Mouse (Mus musculus) kidney, postnatal 0 days (tissue): ENCODE results near the gene Nsd1. TPM values are rescaled to one million over a fixed set of nuclear protein-coding genes. Genes with fewer than 3 reads are reported as not detected.

ENCODE experiments used
- ATAC-seq: fragments of 200-750 bp; cut with Nextera tagmentation; replicated peaks from 2 replicates; pipeline ENCODE4 v1.8.0; 2017; ENCODE audit warnings: low read depth, moderate number of reproducible peaks, moderate TSS enrichment, moderate library complexity; ENCODE audit not compliant: low FRiP score
- DNase-seq: peaks from one replicate; pipeline ENCODE4 v3.0.0-alpha.2; 2016; ENCODE audit warnings: low spot score
- H3K27ac ChIP-seq: fragments of 300-500 bp; sonication (generic); 2 replicates; pipeline ENCODE4 v1.5.1; 2014; ENCODE audit warnings: mild to moderate bottlenecking
- H3K27me3 ChIP-seq: fragments of 300-500 bp; sonication (generic); 2 replicates; pipeline ENCODE4 v1.6.1; 2014; ENCODE audit warnings: low read length, mixed read lengths; ENCODE audit not compliant: insufficient read depth
- H3K36me3 ChIP-seq: fragments of 300-500 bp; sonication (generic); 2 replicates; pipeline ENCODE4 v1.6.1; 2014; ENCODE audit warnings: low read length, mixed read lengths; ENCODE audit not compliant: insufficient read depth
- H3K4me1 ChIP-seq: fragments of 300-500 bp; sonication (generic); replicated peaks from 2 replicates; pipeline ENCODE4 v1.6.1; 2014; ENCODE audit warnings: antibody characterized with exemption, low read length, mixed read lengths; ENCODE audit not compliant: insufficient read depth
- H3K4me2 ChIP-seq: fragments of 300-500 bp; sonication (generic); 2 replicates; pipeline ENCODE4 v1.6.1; 2014; ENCODE audit warnings: mild to moderate bottlenecking, low read length, moderate library complexity, mixed read lengths
- H3K4me3 ChIP-seq: fragments of 300-500 bp; sonication (generic); replicated peaks from 2 replicates; pipeline ENCODE4 v1.5.1; 2014; ENCODE audit warnings: low read depth, low read length
- H3K9ac ChIP-seq: fragments of 300-500 bp; sonication (generic); 2 replicates; pipeline ENCODE4 v1.6.1; 2014; ENCODE audit warnings: low read depth, low read length
- H3K9me3 ChIP-seq: fragments of 300-500 bp; sonication (generic); replicated peaks from 2 replicates; pipeline ENCODE4 v1.6.1; 2016; ENCODE audit warnings: low read length, inconsistent platforms, mixed read lengths
- CTCF ChIP-seq: IDR thresholded peaks from 2 replicates; pipeline ENCODE4 v1.5.1; 2016; ENCODE audit warnings: antibody characterized with exemption, low read depth, mild to moderate bottlenecking, moderate library complexity
- WGBS: fragments of 180-500 bp; shearing (Covaris S2); extraction: QIAGEN DNeasy Blood & Tissue Kit; methylation state at CpG from one replicate; pipeline ENCODE4 v1.1.7; 2014; 5-methylcytosine and 5-hydroxymethylcytosine counted together
- polyA plus RNA-seq: library from polyadenylated mRNA; unstranded; fragments of >200 nt; fragmentation: Nextera tagmentation; extraction: Ambion mirVana; gene quantifications from 2 replicates; pipeline ENCODE4 v1.2.1, GENCODE M21; 2015

Gene Nsd1
- polyA plus RNA-seq, 1 experiment from 2014 or later = 52.5 TPM

GRCm38 (mm10) chr13:55247293-55248030 lies 37.9 kb downstream of the Nsd1 start:
- Histone ChIP-seq H3K4me1 (no peaks in the 10 kb centered on the region), H3K9ac (no peak overlapping the region), H3K9me3 (no peaks in the 10 kb centered on the region), H3K4me2 (no peak overlapping the region), H3K27me3 (no peaks in the 10 kb centered on the region), H3K36me3 (peaks cover 40% of the 10 kb centered on the region), H3K27ac (no peak overlapping the region), H3K4me3 (no peak overlapping the region)
- 91% methylated on average over 17 of the region's 17 CpGs for WGBS
- ATAC-seq = no peak
- no peak for TF ChIP-seq CTCF
- no peak for DNase-seq

GRCm38 (mm10) chr13:55249246-55249645 lies 39.7 kb downstream of the Nsd1 start:
- no peak for ATAC-seq
- Histone ChIP-seq H3K9ac (no peak overlapping the region), H3K9me3 (no peaks in the 10 kb centered on the region), H3K4me2 (no peak overlapping the region), H3K36me3 (peaks cover 35% of the 10 kb centered on the region), H3K27ac (no peak overlapping the region), H3K4me3 (no peak overlapping the region), H3K4me1 (no peaks in the 10 kb centered on the region), H3K27me3 (no peaks in the 10 kb centered on the region)
- no peak for TF ChIP-seq CTCF
- no peak for DNase-seq
- 93% methylated on average over 4 of the region's 4 CpGs for WGBS

DNA sequence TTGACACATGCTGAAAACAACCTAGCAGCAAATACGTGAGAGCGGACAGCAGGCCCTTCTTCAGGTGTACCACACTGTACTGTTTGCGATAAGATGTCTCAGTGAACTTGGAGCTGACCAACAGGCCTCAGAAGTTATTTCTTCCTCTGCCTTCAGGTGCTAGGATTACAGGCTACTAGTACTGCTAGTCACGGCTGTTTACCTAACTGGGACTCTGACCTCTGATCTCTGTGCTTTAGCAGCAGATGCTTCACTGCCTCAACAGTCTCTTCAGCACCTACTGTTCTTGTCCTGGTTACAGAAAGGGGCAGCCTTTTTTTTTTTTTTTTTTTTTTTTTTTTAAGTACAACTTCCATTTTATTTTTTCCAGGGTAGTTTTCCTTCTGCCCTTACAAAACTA lies 43.2 kb downstream of the Nsd1 start:
- ATAC-seq (no peak), DNase-seq (no peak)
- Histone ChIP-seq H3K9me3 (no peaks in the 10 kb centered on the region), H3K4me1 (no peaks in the 10 kb centered on the region), H3K9ac (no peak overlapping the region), H3K27ac (no peak overlapping the region), H3K4me3 (no peak overlapping the region), H3K27me3 (no peaks in the 10 kb centered on the region), H3K4me2 (no peak overlapping the region), H3K36me3 (peaks cover 10% of the 10 kb centered on the region; the same call in 1 of the 2 replicates)
- WGBS = 84% methylated on average over 4 of the region's 4 CpGs
- TF ChIP-seq CTCF = no peak

DNA sequence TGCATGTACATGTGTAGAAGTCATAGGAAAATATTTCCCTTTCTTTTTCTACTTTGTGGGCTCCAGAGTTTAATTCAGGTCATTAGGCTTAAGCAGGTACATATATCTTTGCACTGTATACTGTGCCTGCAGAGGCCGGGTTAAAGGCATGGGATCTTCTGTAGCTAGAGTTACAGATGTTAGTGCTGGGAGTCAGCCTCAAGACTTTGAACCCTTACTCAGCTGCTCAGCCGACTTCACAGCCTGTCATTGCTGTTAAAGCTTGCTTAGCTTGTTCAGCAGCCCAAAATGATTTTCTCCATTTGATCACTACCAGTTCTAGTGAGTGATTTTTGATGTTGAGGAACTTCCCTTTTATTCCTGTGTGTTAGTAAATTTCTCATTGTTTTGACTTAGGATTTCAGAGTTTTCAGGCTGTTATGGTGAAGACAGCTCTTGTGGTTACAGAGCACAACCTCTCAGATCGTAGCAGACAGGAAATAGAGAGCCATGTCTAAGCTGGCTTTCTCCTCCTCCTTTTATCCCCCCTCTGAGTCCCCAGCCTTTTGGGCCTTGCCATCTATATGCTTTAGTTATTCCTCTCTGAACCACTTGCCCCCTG lies 45.6 kb downstream of the Nsd1 start:
- DNase-seq (peak; percentile 32), ATAC-seq (no peak)
- Histone ChIP-seq H3K9me3 (no peaks in the 10 kb centered on the region), H3K4me2 (no peak overlapping the region), H3K4me3 (no peak overlapping the region), H3K27ac (no peak overlapping the region), H3K27me3 (no peaks in the 10 kb centered on the region), H3K4me1 (no peaks in the 10 kb centered on the region), H3K9ac (no peak overlapping the region), H3K36me3 (peaks cover 7% of the 10 kb centered on the region; the same call in 1 of the 2 replicates)
- 46% methylated on average over 3 of the region's 3 CpGs for WGBS
- no peak for TF ChIP-seq CTCF

DNA sequence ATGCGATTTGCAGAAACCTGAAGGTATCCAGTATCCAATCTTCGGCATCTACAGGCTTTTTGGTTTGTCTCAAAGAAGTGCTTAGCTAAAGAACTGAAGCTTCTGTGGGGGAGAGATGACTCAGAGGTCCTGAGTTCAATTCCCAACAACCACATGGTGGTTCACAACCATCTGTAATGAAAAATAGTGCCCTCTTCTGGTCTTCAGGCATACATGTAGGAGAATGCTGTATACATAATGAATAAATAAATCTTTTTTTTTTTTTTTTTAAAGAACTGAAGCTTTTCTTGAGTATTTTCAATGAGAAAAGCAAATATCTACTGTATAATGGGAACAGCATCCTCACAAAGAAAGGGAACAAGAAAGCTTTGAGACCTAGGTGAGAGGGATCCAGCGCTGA lies 49.1 kb downstream of the Nsd1 start:
- TF ChIP-seq CTCF = no peak; the same call in 1 of the 2 replicates
- 95% methylated on average over 3 of the region's 3 CpGs for WGBS
- DNase-seq (no peak), ATAC-seq (no peak)
- Histone ChIP-seq H3K4me3 (no peak overlapping the region), H3K36me3 (peaks cover 20% of the 10 kb centered on the region), H3K4me2 (no peak overlapping the region), H3K9me3 (no peaks in the 10 kb centered on the region), H3K27me3 (no peaks in the 10 kb centered on the region), H3K9ac (no peak overlapping the region), H3K27ac (no peak overlapping the region), H3K4me1 (no peaks in the 10 kb centered on the region)

- no peak overlapping the region for H3K4me3 ChIP-seq
Measured at GRCm38 (mm10) chr13:55261521-55261920, 51.9 kb downstream of the Nsd1 start.

More at GRCm38 (mm10) chr13:55261521-55261920, 51.9 kb downstream of the Nsd1 start:
- peaks cover 30% of the 10 kb centered on the region for H3K36me3 ChIP-seq
- H3K9me3 ChIP-seq = no peaks in the 10 kb centered on the region
- WGBS = 95% methylated on average over 8 of the region's 8 CpGs
- TF ChIP-seq CTCF = no peak
- no peaks in the 10 kb centered on the region for H3K4me1 ChIP-seq
- H3K27ac ChIP-seq = no peak overlapping the region
- H3K27me3 ChIP-seq = no peaks in the 10 kb centered on the region
- H3K4me2 ChIP-seq = no peak overlapping the region
- DNase-seq (no peak), ATAC-seq (no peak)
- H3K9ac ChIP-seq = no peak overlapping the region
